In the genomic region with DNA sequence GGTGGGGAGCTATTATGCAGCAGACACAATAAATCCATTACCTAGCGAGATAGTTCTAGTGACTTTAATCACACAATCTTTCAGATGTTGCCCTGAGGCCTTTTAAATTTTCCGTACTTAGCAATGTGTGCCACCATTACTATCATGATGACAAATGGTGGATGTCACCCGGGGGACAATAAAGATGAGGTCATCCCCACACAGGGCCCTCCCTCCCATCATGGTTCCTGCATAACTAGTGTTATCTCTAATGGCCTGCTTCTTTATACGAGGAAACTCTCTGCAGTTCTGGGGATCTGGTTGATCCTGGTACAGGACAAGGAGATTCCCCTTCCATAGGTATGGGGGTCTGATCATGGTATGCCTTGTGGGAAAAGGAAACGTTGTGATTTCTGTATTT, we compare ENCODE assay signal across 25 mouse cellular contexts. TPM values are rescaled to one million over a fixed set of nuclear protein-coding genes. Genes with fewer than 3 reads are reported as not detected.
DNase-seq lines count a peak whose midpoint lies in the region; ATAC-seq and TF ChIP-seq lines count a peak whose summit lies in the region.
"Had no signal": no experiment of that assay in that cellular context is flagged by ENCODE, and none has a peak within 500 bp of the region (broad histone marks: within the 10 kb centered on the region; RNA-seq: fewer than 3 reads in every experiment).

No protein-coding gene starts in this region.

- TF ChIP-seq POLR2A in small intestine, adult 2 months (IDR thresholded peaks at IDR 0.05; ENCODE audit: low read depth, low read length): no peak

- no peaks in the 10 kb centered on the region for H3K9me3 ChIP-seq in heart, embryonic 12.5 days (replicated peaks)
- no peaks in the 10 kb centered on the region for H3K9me3 ChIP-seq in kidney, embryonic 16.5 days (ENCODE audit: low read length)
- H3K9me3 ChIP-seq in intestine, postnatal 0 days (ENCODE audit: control insufficient read depth): no peaks in the 10 kb centered on the region
- H3K9me3 ChIP-seq: limb, embryonic 15.5 days; liver, embryonic 15.5 days; lung, embryonic 15.5 days; megakaryocyte, embryonic 14.5 days; midbrain, embryonic 15.5 days; stomach, embryonic 15.5 days had no signal

- H3K27ac ChIP-seq in heart, embryonic 12.5 days (ENCODE audit: poor library complexity, severe bottlenecking): no peak overlapping the region
- H3K27ac ChIP-seq in kidney, embryonic 16.5 days (ENCODE audit: low read length): no peak overlapping the region
- H3K27ac ChIP-seq in intestine, postnatal 0 days (ENCODE audit: low read depth, low read length): 0 out of 2 replicates have a peak overlapping the region, but pooled peaks have one; percentile 15
- H3K27ac ChIP-seq in small intestine, adult 2 months (ENCODE audit: insufficient read depth, low read depth, low read length): peak overlapping the region; percentile 20; the same call in 1 of the 2 replicates
- H3K27ac ChIP-seq: limb, embryonic 15.5 days; liver, embryonic 15.5 days; lung, embryonic 15.5 days; midbrain, embryonic 15.5 days; stomach, embryonic 15.5 days had no signal

- no peak for TF ChIP-seq CTCF in intestine, postnatal 0 days (IDR thresholded peaks at IDR 0.05; ENCODE audit: low read depth)
- no peak for TF ChIP-seq CTCF in small intestine, adult 2 months (IDR thresholded peaks at IDR 0.05; ENCODE audit: extremely low read depth, insufficient read length, insufficient replicate concordance, low read depth, low read length)

- ATAC-seq in heart, embryonic 12.5 days (ENCODE audit: insufficient number of reproducible peaks, low FRiP score): no peak
- peak; percentile 49 for ATAC-seq in kidney, embryonic 16.5 days (ENCODE audit: low FRiP score, low TSS enrichment)
- peak; percentile 58; the same call in 1 of the 2 replicates for ATAC-seq in intestine, postnatal 0 days
- ATAC-seq: forebrain, embryonic 14.5 days; midbrain, embryonic 15.5 days had no signal

- H3K4me2 ChIP-seq in heart, embryonic 12.5 days: no peak overlapping the region
- H3K4me2 ChIP-seq in kidney, embryonic 16.5 days (replicated peaks; ENCODE audit: low read depth, low read length): no peak overlapping the region
- no peak overlapping the region for H3K4me2 ChIP-seq in intestine, postnatal 0 days (replicated peaks; ENCODE audit: low read depth)
- H3K4me2 ChIP-seq: heart, embryonic 11.5 days; limb, embryonic 15.5 days; liver, embryonic 15.5 days; lung, embryonic 15.5 days; midbrain, embryonic 15.5 days; stomach, embryonic 15.5 days had no signal

- DNase-seq in heart, adult 11 months: peak; percentile 52
- DNase-seq in kidney, postnatal 14 days: no peak
- no peak for DNase-seq in adrenal gland, postnatal 25 days
- DNase-seq: adrenal gland, postnatal 14 days; cerebellum, adult 9-10 months; gastrocnemius, postnatal 10 days; heart, postnatal 14 days; kidney, postnatal 10 days; left cerebral cortex, postnatal 4 days; lung, postnatal 36 days; thymus, adult 2 months; thymus, postnatal 4 days had no signal

- H3K27me3 ChIP-seq in heart, embryonic 12.5 days (replicated peaks): no peaks in the 10 kb centered on the region
- no peaks in the 10 kb centered on the region for H3K27me3 ChIP-seq in kidney, embryonic 16.5 days (ENCODE audit: insufficient read depth, low read length)
- no peaks in the 10 kb centered on the region for H3K27me3 ChIP-seq in intestine, postnatal 0 days (replicated peaks; ENCODE audit: control insufficient read depth, insufficient read depth, low read length)
- H3K27me3 ChIP-seq in small intestine, adult 2 months (ENCODE audit: control insufficient read depth, insufficient read depth, low read length): no peaks in the 10 kb centered on the region
- H3K27me3 ChIP-seq: limb, embryonic 15.5 days; liver, embryonic 15.5 days; lung, embryonic 15.5 days; midbrain, embryonic 15.5 days; stomach, embryonic 15.5 days had no signal

- H3K36me3 ChIP-seq in heart, embryonic 12.5 days: no peaks in the 10 kb centered on the region
- no peaks in the 10 kb centered on the region for H3K36me3 ChIP-seq in kidney, embryonic 16.5 days (ENCODE audit: insufficient read depth, low read length)
- H3K36me3 ChIP-seq in intestine, postnatal 0 days (ENCODE audit: control insufficient read depth, insufficient read depth): no peaks in the 10 kb centered on the region
- no peaks in the 10 kb centered on the region for H3K36me3 ChIP-seq in small intestine, adult 2 months (ENCODE audit: control insufficient read depth, insufficient read depth, low read length)
- H3K36me3 ChIP-seq: limb, embryonic 15.5 days; liver, embryonic 15.5 days; lung, embryonic 15.5 days; midbrain, embryonic 15.5 days; stomach, embryonic 15.5 days had no signal

- H3K4me1 ChIP-seq in heart, embryonic 12.5 days (replicated peaks): no peaks in the 10 kb centered on the region
- H3K4me1 ChIP-seq in kidney, embryonic 16.5 days (ENCODE audit: insufficient read depth, low read length): no peaks in the 10 kb centered on the region
- peaks cover 8% of the 10 kb centered on the region for H3K4me1 ChIP-seq in intestine, postnatal 0 days (replicated peaks; ENCODE audit: control insufficient read depth, insufficient read depth, low read length)
- peaks cover 14% of the 10 kb centered on the region; the same call in 1 of the 2 replicates for H3K4me1 ChIP-seq in small intestine, adult 2 months (ENCODE audit: control insufficient read depth, insufficient read depth, insufficient read length, low read length)
- H3K4me1 ChIP-seq: limb, embryonic 15.5 days; liver, embryonic 15.5 days; lung, embryonic 15.5 days; megakaryocyte, embryonic 14.5 days; midbrain, embryonic 15.5 days; stomach, embryonic 15.5 days had no signal

- no peak overlapping the region for H3K9ac ChIP-seq in heart, embryonic 12.5 days
- no peak overlapping the region for H3K9ac ChIP-seq in kidney, embryonic 16.5 days (replicated peaks; ENCODE audit: low read length)
- no peak overlapping the region for H3K9ac ChIP-seq in intestine, postnatal 0 days (ENCODE audit: low read depth, low read length)
- H3K9ac ChIP-seq: limb, embryonic 15.5 days; liver, embryonic 15.5 days; lung, embryonic 15.5 days; midbrain, embryonic 15.5 days; stomach, embryonic 15.5 days had no signal

- H3K4me3 ChIP-seq in heart, embryonic 12.5 days: no peak overlapping the region
- no peak overlapping the region for H3K4me3 ChIP-seq in kidney, embryonic 16.5 days (ENCODE audit: low read length)
- H3K4me3 ChIP-seq in intestine, postnatal 0 days (ENCODE audit: low read depth, low read length): no peak overlapping the region
- no peak overlapping the region for H3K4me3 ChIP-seq in small intestine, adult 2 months (ENCODE audit: low read depth, low read length)
- H3K4me3 ChIP-seq: limb, embryonic 15.5 days; liver, embryonic 15.5 days; lung, embryonic 15.5 days; megakaryocyte, embryonic 14.5 days; midbrain, embryonic 15.5 days; myocyte; stomach, embryonic 15.5 days had no signal

- WGBS in heart, embryonic 12.5 days: 65% methylated on average over 5 of the region's 5 CpGs
- WGBS in kidney, embryonic 16.5 days: 33% methylated on average over 5 of the region's 5 CpGs
- WGBS in intestine, postnatal 0 days: 22% methylated on average over 5 of the region's 5 CpGs
- WGBS in small intestine, adult 2 months: 25% methylated on average over 5 of the region's 5 CpGs

RNA-seq across cellular contexts. Expression of a gene that starts 24.5 kb away (rescaled TPM):
- 12.6 and 14.7 TPM in 2 replicates for polyA plus RNA-seq in heart, embryonic 12.5 days (2016; fragmentation: Nextera tagmentation; extraction: Ambion mirVana)
- polyA plus RNA-seq in kidney, embryonic 16.5 days (2015; fragmentation: Nextera tagmentation; extraction: Ambion mirVana): 6.3 and 7.2 TPM in 2 replicates
- 20.9 and 24.0 TPM in 2 replicates for polyA plus RNA-seq in intestine, postnatal 0 days (2015; fragmentation: Nextera tagmentation; extraction: Ambion mirVana)
- polyA plus RNA-seq in small intestine, adult 2 months (2012; rRNA removed): 29.3 and 40.6 TPM in 2 replicates
- 43.3 and 44.0 TPM in 2 replicates for total RNA-seq in adrenal gland, postnatal 25 days (2021)

Comparison
In these comparisons a context has a peak if more than half of its experiments do, and no peak if none do; other contexts are left out.
1. H3K27ac ChIP-seq: peak in intestine, postnatal 0 days (single experiment) and small intestine, adult 2 months (single experiment); none in heart, embryonic 12.5 days (single experiment) and kidney, embryonic 16.5 days (single experiment).